Mouse (Mus musculus): Measurements from ENCODE around the gene Lyst.
"Not testable (repeated sequence)": the region's sequence is repeated elsewhere in the genome, so short reads cannot be mapped to it uniquely, and the experiment has no call there.

The Lyst gene

GRCm38 (mm10) chr13:13590048-13591011 is at the start of gene Lyst:
Gene Lyst, plus strand, starts transcription at chr13:13590397.
- in situ Hi-C loops (cut with MboI, MseI), result no loop called here

GRCm38 (mm10) chr13:13543073-13543472 is 47.1 kb upstream of the Lyst start:
- in situ Hi-C loops (cut with MboI, MseI), result not testable (repeated sequence)

- in situ Hi-C loops (cut with MboI, MseI), result no loop called here
These were observed 43.4 kb upstream of the Lyst start for GRCm38 (mm10) chr13:13546792-13547191.

DNA sequence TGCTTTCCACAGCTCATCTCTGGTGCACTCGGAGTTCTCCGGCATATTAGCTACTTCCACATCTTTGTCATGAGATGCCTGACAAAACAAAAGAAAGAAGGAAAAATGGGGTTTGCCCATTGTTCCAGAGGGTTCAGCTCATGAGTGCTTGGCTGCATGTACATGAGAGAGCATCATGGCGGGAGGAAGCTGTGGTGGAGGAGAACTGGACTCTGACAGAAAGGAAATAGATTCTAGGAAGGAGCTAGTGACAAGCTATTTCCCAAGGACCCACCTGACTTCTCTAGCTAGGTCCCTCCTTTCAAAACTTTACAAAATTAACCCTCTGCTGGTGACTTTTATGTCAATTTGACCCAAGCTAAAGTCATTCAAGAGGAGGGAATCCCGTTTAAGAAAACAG is 42.3 kb upstream of the Lyst start:
- in situ Hi-C loops (cut with MboI, MseI), result no loop called here

GRCm38 (mm10) chr13:13548431-13549190 is 41.6 kb upstream of the Lyst start:
- in situ Hi-C loops (cut with MboI, MseI), result no loop called here

DNA sequence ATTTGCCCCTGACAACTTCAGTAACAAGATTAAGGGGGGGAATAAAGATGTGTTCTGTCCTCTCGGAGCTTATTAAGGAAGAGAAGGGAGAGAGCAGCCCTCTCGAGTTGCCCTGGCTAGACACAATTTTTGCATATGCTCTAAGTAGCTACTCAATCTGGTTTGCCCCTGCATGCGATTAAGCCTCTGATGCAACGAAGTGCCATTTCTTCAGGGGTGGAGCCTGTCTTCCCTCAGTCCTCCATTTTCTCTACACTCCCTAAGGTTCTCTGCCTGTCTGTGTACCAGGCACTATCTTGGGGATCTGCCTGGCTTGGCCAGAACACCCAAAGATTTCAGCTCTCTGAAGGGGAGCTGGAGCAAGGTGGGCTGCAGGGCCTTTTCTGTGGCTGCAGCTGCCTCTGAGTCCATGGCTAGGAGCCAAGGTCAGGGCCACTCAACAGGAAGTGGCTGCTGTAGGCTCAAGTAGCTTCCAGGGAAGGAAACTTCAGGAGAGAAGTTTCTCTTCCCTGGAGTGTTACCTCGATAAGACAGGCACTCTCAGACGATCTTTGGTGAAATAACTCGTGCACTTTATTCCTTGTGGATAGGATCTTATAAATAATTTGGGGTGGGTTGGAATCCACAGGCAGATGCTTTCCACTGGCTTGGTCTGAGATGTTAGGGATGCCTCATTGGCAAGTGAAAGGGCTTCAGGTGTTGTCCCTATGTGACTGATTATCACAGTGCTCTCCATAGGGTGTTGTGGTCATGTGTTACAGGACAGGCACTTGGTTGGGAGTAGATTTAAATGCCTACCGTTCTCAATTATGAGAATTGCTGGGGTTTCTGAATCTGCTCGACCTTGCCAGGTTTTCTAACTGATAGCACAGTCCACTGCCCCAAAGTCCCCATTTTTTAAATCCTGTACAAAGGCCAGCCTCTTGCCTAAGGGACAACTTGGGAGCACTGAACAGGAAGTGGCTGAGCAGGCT is 40.2 kb upstream of the Lyst start:
- in situ Hi-C loops (cut with MboI, MseI), result no loop called here

GRCm38 (mm10) chr13:13552020-13552419 is 38.2 kb upstream of the Lyst start:
- in situ Hi-C loops (cut with MboI, MseI), result no loop called here

DNA sequence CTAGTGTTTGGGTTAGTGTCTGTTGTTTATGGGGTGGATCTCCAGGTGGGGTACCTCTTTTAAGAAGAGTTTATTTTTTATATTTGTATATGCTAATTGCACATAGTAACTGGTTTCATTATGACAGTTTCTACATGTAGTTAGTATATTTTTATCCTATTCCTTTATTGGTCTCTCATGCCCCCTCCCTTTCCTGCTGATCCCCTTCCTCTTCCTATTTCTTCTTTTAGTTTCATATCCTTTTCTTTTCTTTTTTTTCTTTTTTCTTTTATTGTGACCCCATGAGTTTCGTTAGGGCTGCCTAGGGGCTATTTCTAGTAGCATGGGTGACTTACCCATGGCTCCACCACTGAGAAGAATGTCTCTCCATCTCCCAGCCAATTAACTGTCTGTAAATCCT is 36.5 kb upstream of the Lyst start:
- in situ Hi-C loops (cut with MboI, MseI), result no loop called here

- in situ Hi-C loops (cut with MboI, MseI), result no loop called here
These were observed 35.0 kb upstream of the Lyst start for GRCm38 (mm10) chr13:13555196-13555595.

DNA sequence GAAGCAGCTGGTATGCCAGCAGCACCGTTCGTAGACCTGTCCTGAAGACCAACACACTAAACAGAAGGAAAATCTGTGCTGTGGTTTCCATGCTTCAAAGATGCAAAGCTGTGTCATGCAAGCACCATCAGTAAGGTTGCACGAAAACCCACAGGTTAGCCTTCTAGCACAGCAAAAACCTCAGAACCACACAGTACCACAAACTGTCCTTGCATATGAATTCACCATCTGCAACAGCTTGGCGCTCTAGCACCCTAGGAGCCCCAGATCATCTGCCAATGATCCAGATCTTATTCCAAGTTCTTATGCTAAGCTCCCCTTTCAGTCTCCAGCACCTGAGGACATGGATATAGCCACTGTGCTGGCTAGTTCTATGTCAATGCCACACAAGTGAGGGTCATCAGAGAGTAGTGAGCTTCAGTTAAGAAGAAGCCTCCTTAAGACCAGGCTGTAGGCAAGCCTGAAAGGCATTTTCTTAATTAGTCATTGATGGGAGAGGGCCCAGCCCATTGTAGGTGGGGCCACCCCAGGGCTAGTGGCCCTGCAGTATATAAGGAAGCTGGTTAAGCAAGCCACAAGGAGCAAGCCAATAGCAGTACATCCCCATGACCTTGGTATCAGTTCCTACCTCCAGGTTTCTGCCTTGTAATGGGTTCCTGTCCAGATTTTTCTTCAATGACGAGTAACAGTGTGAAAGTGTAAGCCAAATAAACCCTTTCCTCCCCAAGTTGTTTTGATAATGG is 33.0 kb upstream of the Lyst start:
- in situ Hi-C loops (cut with MboI, MseI), result no loop called here

DNA sequence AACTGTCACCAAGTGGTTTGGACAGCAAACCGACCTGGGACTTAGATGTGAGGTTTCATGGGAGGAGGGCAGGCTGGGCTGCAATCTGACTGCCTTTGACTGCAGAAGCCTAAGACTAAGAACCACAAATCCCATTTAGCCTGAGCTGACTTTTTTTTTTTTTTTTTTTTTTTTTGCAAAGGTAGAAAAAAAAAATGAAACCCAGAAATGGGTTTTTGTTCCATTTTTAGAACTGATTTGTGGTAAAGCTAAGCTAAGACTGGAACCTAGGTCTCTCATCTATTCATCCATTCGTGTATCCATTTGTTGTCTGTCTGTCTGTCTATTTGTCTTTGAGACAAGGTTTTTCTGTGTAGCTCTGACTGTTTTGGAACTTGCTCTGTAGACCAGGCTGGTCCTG is 31.9 kb upstream of the Lyst start:
- in situ Hi-C loops (cut with MboI, MseI), result no loop called here

DNA sequence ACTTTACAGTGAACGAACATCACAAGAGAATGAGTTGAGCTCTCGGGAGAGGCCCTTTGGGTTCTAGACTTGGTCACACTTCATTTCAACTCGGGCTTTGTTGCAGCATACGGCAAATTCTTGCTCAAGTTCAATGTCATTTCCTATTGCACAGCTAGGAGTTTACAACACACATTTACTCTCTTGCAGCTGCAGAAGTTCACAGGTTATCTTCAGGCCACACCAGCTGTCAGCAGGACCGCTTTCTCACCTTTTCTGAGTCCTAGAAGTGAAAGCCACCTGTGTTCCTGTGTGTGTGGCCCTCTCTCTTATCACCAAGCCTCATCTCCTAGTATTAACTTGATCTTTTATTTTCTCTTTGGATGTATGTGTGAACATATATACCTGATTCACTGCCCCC is 31.3 kb upstream of the Lyst start:
- in situ Hi-C loops (cut with MboI, MseI), result no loop called here

DNA sequence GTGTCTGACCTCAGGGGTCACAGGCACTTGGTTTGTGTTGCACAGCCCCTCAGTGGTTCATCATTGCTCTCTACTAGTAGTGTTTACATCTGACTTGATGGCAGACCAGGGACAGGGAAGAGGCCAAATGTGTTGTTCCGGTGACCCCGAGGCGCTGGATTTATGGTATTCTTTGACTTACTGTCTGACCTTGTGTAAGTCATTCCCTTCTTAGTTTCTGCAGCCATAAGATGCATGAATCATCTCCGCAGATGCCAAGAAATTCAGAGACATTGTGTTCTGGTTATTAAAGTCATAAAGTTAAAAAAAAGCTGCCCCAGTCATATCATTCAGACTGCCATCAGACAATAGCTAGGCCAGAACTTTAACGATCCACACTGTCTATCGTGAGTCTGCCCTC is 27.6 kb upstream of the Lyst start:
- in situ Hi-C loops (cut with MboI, MseI), result no loop called here

DNA sequence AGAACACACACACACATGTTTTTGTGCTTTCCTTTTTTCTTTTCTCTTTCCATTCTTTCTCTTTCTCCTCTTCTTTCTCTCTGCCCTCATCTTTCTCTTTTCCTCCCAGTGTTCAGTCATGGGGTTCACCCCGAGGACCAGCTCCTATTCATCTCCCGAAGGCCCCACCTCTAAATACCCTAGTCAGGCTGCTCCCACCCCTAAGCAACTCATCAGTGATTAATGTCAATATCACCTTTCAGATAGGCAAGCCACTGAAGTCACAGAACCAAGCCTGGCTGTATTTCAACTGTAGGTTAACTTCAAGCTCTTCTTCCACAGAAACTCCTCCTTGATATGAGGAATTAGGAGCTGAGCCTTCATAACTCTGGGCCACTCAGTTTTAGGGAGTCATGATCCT is 26.1 kb upstream of the Lyst start:
- in situ Hi-C loops (cut with MboI, MseI), result no loop called here

- in situ Hi-C loops (cut with MboI, MseI), result no loop called here
These were observed 25.7 kb upstream of the Lyst start for GRCm38 (mm10) chr13:13564541-13564940.

DNA sequence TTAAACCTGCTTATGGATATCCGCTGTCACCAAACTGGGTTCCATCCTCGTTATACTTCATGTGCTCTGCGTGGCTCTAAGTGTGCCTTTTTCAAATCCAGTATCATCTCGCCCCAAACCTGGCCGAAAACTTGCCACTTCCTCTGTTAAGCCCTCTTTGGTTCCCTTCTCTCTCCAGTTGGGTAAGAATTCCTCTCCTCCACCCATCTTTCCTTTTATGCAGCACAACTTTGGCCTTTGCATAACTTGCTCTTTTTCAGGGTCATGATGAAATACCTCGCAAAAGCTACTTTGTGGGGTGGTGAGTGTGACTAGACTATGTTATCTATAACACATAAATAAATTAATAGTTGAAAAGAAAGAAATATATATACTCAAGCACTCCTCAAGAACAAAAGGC is 22.6 kb upstream of the Lyst start:
- in situ Hi-C loops (cut with MboI, MseI), result no loop called here

DNA sequence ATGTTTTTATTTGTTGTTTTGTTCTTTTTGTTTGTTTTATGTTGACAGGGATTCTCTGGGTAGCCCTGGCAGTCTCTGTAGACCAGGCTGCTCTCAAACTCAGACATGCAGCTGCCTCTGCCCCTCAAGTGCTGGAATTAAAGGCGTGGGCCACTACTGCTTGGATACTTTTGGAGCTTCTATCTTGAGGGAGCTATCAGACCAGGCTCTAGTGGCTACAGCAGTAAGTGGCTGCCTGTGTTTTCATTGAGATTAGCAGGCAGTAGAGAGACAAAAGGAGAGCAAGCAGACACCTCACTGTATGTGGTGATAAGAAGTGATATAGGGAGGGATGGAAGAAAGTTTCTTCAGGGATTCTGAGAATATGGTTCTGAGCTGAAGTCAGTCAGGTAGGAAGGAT is 21.4 kb upstream of the Lyst start:
- in situ Hi-C loops (cut with MboI, MseI), result no loop called here

DNA sequence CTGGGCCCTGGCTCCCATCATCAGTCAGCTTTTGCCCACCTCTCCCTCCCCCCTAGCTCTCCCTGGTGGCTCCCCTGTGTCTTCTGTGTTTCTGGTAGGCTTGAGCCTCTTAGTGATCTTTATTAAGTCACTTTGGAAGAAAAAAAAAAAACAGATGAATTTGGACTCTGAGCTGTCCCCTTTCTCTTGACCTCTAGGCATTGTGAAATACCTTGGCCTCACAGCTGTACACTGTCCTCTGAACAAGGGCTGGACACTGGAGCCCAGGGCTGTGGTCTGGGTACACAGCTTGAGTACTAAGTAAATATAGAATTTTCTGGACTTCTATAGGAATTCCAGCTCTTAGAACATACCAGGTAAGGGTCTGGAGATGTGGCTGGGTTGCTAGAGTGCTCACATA is 20.6 kb upstream of the Lyst start:
- in situ Hi-C loops (cut with MboI, MseI), result loop anchor here (5.0 kb wide), 1 partner anchor 37 kb away; no protein-coding TSS in a partner anchor

- in situ Hi-C loops (cut with MboI, MseI), result loop anchor here (5.0 kb wide), 1 partner anchor 40 kb away; no protein-coding TSS in a partner anchor
These were observed 17.9 kb upstream of the Lyst start for GRCm38 (mm10) chr13:13572060-13572835.

GRCm38 (mm10) chr13:13572941-13573340 is 17.3 kb upstream of the Lyst start:
- in situ Hi-C loops (cut with MboI, MseI), result loop anchor here (5.0 kb wide), 1 partner anchor 41 kb away; no protein-coding TSS in a partner anchor
